Mouse (Mus musculus) Patski (cell line): ENCODE measurements around the gene Mcl1. TPM values are rescaled to one million over a fixed set of nuclear protein-coding genes. Genes with fewer than 3 reads are reported as not detected.
A peak's percentile ranks its signal among the peaks of the same experiment; 100 is the strongest.

ENCODE experiments used
- ATAC-seq: fragments of 100-300 bp; one replicate; pipeline ENCODE4 v1.8.0; 2021
- CTCF ChIA-PET: fragments of 350-600 bp; sonication (Branson Sonifier 250); formaldehyde crosslinking; loops from one replicate; lab custom pipeline; 2022; ENCODE audit warnings: inconsistent platforms; lab: Charles Lee
- POLR2A ChIA-PET: fragments of 350-600 bp; sonication (Branson Sonifier 250); formaldehyde crosslinking; loops from one replicate; lab custom pipeline; 2022; ENCODE audit warnings: antibody characterized with exemption, inconsistent platforms; lab: Charles Lee
- DNase-seq: peaks from one replicate; pipeline ENCODE4 v3.0.0-alpha.2; 2011; ENCODE audit warnings: low read depth, low spot score
- H3K27me3 ChIP-seq: fragments of 371-371 bp; one replicate; pipeline ENCODE4 v1.5.1; 2021
- CTCF ChIP-seq: fragments of 100-300 bp; IDR thresholded peaks from one replicate; pipeline ENCODE4 v1.5.1; 2021
- in situ Hi-C: fragments of 300-500 bp; cut with MboI; formaldehyde crosslinking; loops from 3 replicates; pipeline ENCODE4 v1.11.1; 2018; ENCODE audit warnings: low pct_unique_long_range_greater_than_20kb, mixed read lengths
- polyA plus RNA-seq: library from polyadenylated mRNA; unstranded; gene quantifications from one replicate; pipeline ENCODE4 v1.2.3, GENCODE M21; 2021

The Mcl1 gene
- polyA plus RNA-seq, 1 experiment from 2014 or later, result 169 TPM

GRCm38 (mm10) chr3:95629755-95630154, 28.8 kb upstream of the Mcl1 start:
- DNase-seq (no peak), ATAC-seq (no peak)
- no peak for TF ChIP-seq CTCF
- POLR2A ChIA-PET, result interaction anchor here (2.3 kb wide), 1 partner anchor 21 kb away, joined by 5 read pairs; no protein-coding TSS in a partner anchor
- no peaks in the 10 kb centered on the region for H3K27me3 ChIP-seq
- CTCF ChIA-PET, result interaction anchor here (1.9 to 2.3 kb wide), 2 partner anchors 21 to 46 kb away, joined by 6 read pairs; no protein-coding TSS in a partner anchor
- in situ Hi-C loops, result no loop called here

GRCm38 (mm10) chr3:95630856-95631255, 27.7 kb upstream of the Mcl1 start:
- in situ Hi-C loops, result no loop called here
- no peak for DNase-seq
- TF ChIP-seq CTCF, result no peak
- no peaks in the 10 kb centered on the region for H3K27me3 ChIP-seq
- ChIA-PET POLR2A (no interaction called here), CTCF (no interaction called here)
- no peak for ATAC-seq

- no peak for DNase-seq
- H3K27me3 ChIP-seq, result no peaks in the 10 kb centered on the region
- TF ChIP-seq CTCF, result no peak
- ATAC-seq, result no peak
- ChIA-PET POLR2A (no interaction called here), CTCF (no interaction called here)
- in situ Hi-C loops, result no loop called here
Measured at GRCm38 (mm10) chr3:95631304-95631703, 27.3 kb upstream of the Mcl1 start.

GRCm38 (mm10) chr3:95632648-95633588, 25.7 kb upstream of the Mcl1 start:
- peak; percentile 68 for ATAC-seq
- ChIA-PET CTCF (interaction anchor here (0.8 to 2.7 kb wide), 25 partner anchors 8 to 239 kb away, joined by 3 to 28 read pairs (median 4); partner anchors contain the start of genes Adamtsl4, Ensa and Mrps21), POLR2A (interaction anchor here (0.5 to 2.1 kb wide), 8 partner anchors 9 to 186 kb away, joined by 3 to 8 read pairs (median 4); partner anchors contain the start of gene Rprd2)
- H3K27me3 ChIP-seq, result no peaks in the 10 kb centered on the region
- TF ChIP-seq CTCF, result no peak
- DNase-seq, result no peak
- in situ Hi-C loops, result no loop called here

DNA sequence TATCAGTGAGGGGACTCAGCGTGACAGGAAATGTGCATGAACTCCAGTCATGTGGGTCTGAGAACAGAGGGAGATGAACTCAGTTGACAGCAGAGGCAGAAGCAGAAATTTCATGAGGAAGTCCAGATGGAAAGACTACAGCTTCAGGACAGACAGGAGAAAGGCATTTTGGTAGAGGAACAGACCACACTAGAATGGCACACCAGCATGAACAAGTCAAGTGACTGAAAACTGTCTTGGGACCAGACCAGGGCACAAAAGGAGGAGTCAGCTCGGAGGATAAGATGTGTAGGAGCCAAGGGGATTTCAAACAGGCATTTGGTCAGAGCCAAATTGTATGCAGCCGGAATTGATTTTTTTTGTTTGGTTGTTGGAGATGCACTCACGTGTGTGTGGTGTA, 23.0 kb upstream of the Mcl1 start:
- ATAC-seq (no peak), DNase-seq (no peak)
- H3K27me3 ChIP-seq, result no peaks in the 10 kb centered on the region
- CTCF ChIA-PET, result interaction anchor here (1.0 to 1.5 kb wide), 4 partner anchors 15 to 136 kb away, joined by 3 read pairs; no protein-coding TSS in a partner anchor
- in situ Hi-C loops, result no loop called here
- POLR2A ChIA-PET, result interaction anchor here (1.4 kb wide), 1 partner anchor 29 kb away, joined by 5 read pairs; no protein-coding TSS in a partner anchor
- no peak for TF ChIP-seq CTCF

- in situ Hi-C loops, result no loop called here
- ChIA-PET POLR2A (interaction anchor here (0.6 to 1.4 kb wide), 2 partner anchors 28 to 178 kb away, joined by 4 to 5 read pairs; no protein-coding TSS in a partner anchor), CTCF (interaction anchor here (1.0 to 1.5 kb wide), 5 partner anchors 15 to 135 kb away, joined by 3 read pairs; no protein-coding TSS in a partner anchor)
- TF ChIP-seq CTCF, result no peak
- no peaks in the 10 kb centered on the region for H3K27me3 ChIP-seq
- DNase-seq (no peak), ATAC-seq (no peak)
Measured at GRCm38 (mm10) chr3:95636072-95636471, 22.5 kb upstream of the Mcl1 start.

DNA sequence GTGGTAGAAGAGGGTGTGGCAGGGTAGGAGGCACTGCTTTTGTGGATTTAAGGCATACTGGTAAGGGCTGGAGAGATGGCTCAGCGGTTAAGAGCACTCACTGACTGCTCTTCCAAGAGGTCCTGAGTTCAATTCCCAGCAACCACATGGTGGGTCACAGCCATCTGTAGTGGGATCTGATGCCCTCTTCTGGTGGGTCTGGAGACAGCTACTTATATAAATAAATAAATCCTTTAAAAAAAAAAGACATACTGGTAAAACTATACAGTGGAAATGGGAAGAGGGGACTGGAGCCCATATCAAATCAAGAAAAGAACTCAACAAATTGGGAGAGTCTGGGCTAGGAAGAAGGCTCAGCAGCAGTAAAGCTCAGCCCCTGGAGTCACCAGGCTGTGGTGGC, 18.9 kb upstream of the Mcl1 start:
- no peak for ATAC-seq
- TF ChIP-seq CTCF, result peak; percentile 66
- in situ Hi-C loops, result no loop called here
- CTCF ChIA-PET, result interaction anchor here (1.3 to 1.6 kb wide), 3 partner anchors 11 to 35 kb away, joined by 4 to 8 read pairs (median 4); no protein-coding TSS in a partner anchor
- H3K27me3 ChIP-seq, result no peaks in the 10 kb centered on the region
- DNase-seq, result no peak
- POLR2A ChIA-PET, result no interaction called here

GRCm38 (mm10) chr3:95643097-95643496, 15.5 kb upstream of the Mcl1 start:
- ATAC-seq (no peak), DNase-seq (no peak)
- H3K27me3 ChIP-seq, result no peaks in the 10 kb centered on the region
- CTCF ChIA-PET, result interaction anchor here (1.0 to 3.1 kb wide), 2 partner anchors 10 to 105 kb away, joined by 3 to 24 read pairs; no protein-coding TSS in a partner anchor
- POLR2A ChIA-PET, result no interaction called here
- no peak for TF ChIP-seq CTCF
- in situ Hi-C loops, result no loop called here

DNA sequence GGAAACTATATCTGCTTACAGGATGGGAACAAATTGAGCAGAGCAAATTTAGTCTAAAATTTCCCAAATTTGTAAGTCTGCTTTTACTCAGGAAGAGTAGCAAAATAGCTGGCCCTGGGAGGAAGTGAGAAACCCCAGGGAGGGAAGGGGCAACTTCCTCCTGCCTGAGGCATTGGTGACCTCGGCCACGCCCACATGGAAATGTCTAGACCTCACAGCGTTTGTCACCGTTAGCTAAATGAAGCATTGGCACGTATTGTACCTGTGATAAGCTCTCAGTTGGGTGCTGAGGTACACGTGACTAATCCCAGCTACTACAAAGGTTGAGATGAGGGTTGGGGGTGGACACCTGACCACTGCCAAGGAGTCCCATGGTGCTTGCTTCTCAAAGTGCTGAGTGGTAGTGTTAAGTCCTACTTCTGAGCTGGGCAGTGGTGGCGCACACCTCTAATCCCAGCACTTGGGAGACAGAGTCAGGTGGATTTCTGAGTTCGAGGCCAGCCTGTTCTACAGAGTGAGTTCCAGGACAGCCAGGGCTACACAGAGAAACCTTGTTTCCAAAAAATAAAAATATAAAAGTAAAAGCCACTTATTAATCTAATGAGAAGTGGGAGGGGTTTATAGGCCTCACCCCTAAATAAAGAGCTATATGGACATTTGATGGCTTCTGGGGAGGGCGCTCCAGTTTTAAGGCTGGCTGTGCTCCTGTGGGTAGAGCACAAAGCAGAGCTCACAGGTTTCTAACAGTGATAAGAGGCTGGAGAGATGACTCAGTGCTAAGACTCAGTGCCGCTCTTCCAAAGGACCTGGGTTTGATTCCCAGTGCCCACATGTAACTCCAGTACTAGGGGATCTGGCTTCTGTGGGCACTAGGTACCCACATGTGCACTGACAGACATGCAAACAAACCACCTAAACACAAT, 13.0 kb upstream of the Mcl1 start:
- in situ Hi-C loops, result no loop called here
- no peak for ATAC-seq
- TF ChIP-seq CTCF, result no peak
- no peak for DNase-seq
- CTCF ChIA-PET, result interaction anchor here (1.0 to 1.9 kb wide), 6 partner anchors 8 to 31 kb away, joined by 3 to 7 read pairs (median 4); no protein-coding TSS in a partner anchor
- POLR2A ChIA-PET, result interaction anchor here (1.2 to 1.4 kb wide), 2 partner anchors 13 to 23 kb away, joined by 3 read pairs; no protein-coding TSS in a partner anchor
- H3K27me3 ChIP-seq, result no peaks in the 10 kb centered on the region
